Mouse (Mus musculus) Patski (cell line): Measurements from ENCODE around the gene Pde6h. TPM values are rescaled to one million over a fixed set of nuclear protein-coding genes. Genes with fewer than 3 reads are reported as not detected.
"Not testable (repeated sequence)": the region's sequence is repeated elsewhere in the genome, so short reads cannot be mapped to it uniquely, and the experiment has no call there.

Experiments
- ATAC-seq: fragments of 100-300 bp; one replicate; pipeline ENCODE4 v1.8.0; 2021
- CTCF ChIA-PET: fragments of 350-600 bp; sonication (Branson Sonifier 250); formaldehyde crosslinking; loops from one replicate; lab custom pipeline; 2022; ENCODE audit warnings: inconsistent platforms; lab: Charles Lee
- POLR2A ChIA-PET: fragments of 350-600 bp; sonication (Branson Sonifier 250); formaldehyde crosslinking; loops from one replicate; lab custom pipeline; 2022; ENCODE audit warnings: antibody characterized with exemption, inconsistent platforms; lab: Charles Lee
- DNase-seq: peaks from one replicate; pipeline ENCODE4 v3.0.0-alpha.2; 2011; ENCODE audit warnings: low read depth, low spot score
- H3K27me3 ChIP-seq: fragments of 371-371 bp; one replicate; pipeline ENCODE4 v1.5.1; 2021
- CTCF ChIP-seq: fragments of 100-300 bp; IDR thresholded peaks from one replicate; pipeline ENCODE4 v1.5.1; 2021
- in situ Hi-C: fragments of 300-500 bp; cut with MboI; formaldehyde crosslinking; loops from 3 replicates; pipeline ENCODE4 v1.11.1; 2018; ENCODE audit warnings: low pct_unique_long_range_greater_than_20kb, mixed read lengths
- polyA plus RNA-seq: library from polyadenylated mRNA; unstranded; gene quantifications from one replicate; pipeline ENCODE4 v1.2.3, GENCODE M21; 2021

Gene Pde6h
- 1.3 TPM for polyA plus RNA-seq

DNA sequence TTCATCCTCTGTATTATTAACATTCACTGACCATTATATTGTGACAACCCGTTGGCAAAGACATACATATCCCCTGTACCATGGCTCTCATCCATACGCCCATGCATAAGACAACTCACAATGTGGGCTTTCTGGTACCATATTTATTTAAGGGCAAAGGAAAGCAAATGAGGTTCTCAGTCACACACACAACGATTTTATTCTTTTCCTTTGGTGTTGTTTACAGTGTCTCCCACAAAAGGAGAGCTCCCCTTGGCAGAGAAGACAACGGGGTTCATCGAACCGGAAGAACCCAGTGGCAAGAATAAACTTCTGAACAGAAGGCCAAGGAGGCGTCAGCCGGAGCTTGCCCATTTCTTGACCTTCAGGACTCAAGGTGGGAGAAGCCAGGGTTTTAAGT is at the start of gene Pde6h:
Pde6h (plus strand) TSS at position 301 of the 400 bp plus-strand sequence.
- in situ Hi-C loops = loop anchor here (5.0 kb wide), 1 partner anchor 44 kb away; no protein-coding TSS in a partner anchor
- H3K27me3 ChIP-seq = no peaks in the 10 kb centered on the region
- POLR2A ChIA-PET = no interaction called here
- no peak for DNase-seq
- no peak for ATAC-seq
- CTCF ChIA-PET = interaction anchor here (1.2 to 3.6 kb wide), 2 partner anchors 9 to 63 kb away, joined by 3 to 15 read pairs; no protein-coding TSS in a partner anchor
- TF ChIP-seq CTCF = no peak

DNA sequence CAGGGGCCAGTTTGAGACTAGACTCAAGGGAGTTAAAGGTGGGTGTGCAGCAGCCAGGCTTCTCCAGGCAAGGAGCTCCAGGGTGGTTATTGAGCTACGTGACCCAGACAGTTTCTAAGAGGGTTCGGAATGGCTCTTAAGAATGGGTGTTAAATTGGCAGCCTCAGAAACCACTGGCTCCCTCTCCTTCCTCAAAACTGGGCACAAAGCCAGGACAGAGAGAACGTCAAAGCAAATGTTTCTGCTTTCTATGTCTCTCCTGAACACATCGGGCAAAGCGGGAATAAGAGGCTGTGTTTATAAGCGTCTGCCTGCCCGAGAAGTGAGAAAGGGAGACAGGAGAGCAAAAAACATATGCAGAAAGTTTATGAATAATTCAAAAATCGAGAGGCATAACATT is 49.0 kb upstream of the Pde6h start:
- DNase-seq (no peak), ATAC-seq (no peak)
- CTCF ChIA-PET = interaction anchor here (1.2 to 2.2 kb wide), 2 partner anchors 9 to 26 kb away, joined by 3 to 6 read pairs; no protein-coding TSS in a partner anchor
- H3K27me3 ChIP-seq = no peaks in the 10 kb centered on the region
- POLR2A ChIA-PET = no interaction called here
- in situ Hi-C loops = no loop called here
- TF ChIP-seq CTCF = no peak

DNA sequence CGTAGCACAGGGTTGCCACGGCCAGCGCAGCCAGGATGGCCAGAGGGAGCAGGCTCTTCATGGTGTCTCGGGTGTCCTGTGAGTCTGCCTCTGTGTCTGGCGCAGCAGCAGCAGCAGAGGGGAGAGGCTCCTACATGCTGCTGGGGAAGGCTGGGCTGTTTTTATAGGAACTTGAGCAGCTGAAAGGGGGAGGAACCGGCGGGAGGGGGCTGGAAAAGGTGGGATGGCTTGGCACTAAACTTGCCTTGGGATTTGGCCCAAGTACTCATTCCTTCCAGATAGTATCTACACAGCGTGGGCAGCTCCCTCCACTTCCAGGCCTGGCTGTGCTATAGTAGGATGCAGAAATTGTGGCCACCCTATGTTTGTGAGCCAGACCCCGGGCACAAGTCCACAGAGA is 48.0 kb upstream of the Pde6h start, which contains the start of gene Mgp:
Mgp (minus strand) TSS at position 154 of the 400 bp plus-strand sequence.
- in situ Hi-C loops = loop anchor here (5.0 kb wide), 1 partner anchor 42 kb away; no protein-coding TSS in a partner anchor
- ATAC-seq (no peak), DNase-seq (no peak)
- no peak for TF ChIP-seq CTCF
- CTCF ChIA-PET = interaction anchor here (1.2 to 2.2 kb wide), 2 partner anchors 8 to 11 kb away, joined by 6 read pairs; no protein-coding TSS in a partner anchor
- POLR2A ChIA-PET = no interaction called here
- no peaks in the 10 kb centered on the region for H3K27me3 ChIP-seq

DNA sequence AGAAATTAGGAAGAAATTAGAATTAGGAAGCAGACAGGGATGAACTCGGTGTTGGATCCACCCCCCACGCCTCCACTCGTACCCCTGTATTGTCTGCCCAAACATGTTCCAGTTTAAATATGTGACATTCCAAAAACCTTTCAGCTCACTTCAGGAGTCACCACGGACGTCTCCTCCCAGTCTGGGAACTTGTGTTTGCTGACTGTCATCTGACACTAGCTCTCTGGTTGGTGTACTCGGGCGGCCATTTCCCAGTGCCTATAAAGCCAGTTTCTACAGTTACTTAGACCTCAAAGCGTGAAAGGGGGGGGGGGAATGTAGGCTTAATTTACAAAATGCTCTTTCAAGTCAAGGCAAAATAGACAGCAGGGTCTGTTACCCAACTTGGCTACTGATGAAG is 42.0 kb upstream of the Pde6h start:
- in situ Hi-C loops = no loop called here
- CTCF ChIA-PET = interaction anchor here (0.8 to 1.2 kb wide), 2 partner anchors 40 to 87 kb away, joined by 3 read pairs; no protein-coding TSS in a partner anchor
- TF ChIP-seq CTCF = no peak
- no peak for DNase-seq
- no peak for ATAC-seq
- POLR2A ChIA-PET = no interaction called here
- H3K27me3 ChIP-seq = no peaks in the 10 kb centered on the region

DNA sequence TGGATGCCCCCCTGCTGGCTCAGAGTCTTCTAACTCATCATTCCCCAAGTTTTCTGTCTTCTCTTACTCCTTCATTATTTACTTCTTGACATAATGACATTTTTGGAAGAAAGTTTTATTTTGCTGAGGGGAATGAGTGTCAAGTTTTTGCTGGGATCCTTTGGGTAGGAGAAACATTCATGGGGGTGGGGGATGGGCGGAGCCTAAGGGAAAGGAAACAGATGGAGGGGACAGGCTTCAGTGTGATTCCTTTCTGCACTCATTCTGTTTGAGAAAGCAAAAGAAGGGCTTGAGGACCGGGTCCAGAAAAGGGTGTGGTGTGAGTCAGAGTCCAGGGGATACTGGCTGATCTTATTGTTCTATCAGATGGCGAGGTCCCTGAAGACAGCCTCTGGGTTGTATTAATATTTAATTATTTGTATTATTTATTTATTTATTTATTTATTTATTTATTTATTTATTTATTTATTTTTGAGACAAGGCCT is 40.2 kb upstream of the Pde6h start:
- in situ Hi-C loops = no loop called here
- no peaks in the 10 kb centered on the region for H3K27me3 ChIP-seq
- POLR2A ChIA-PET = no interaction called here
- CTCF ChIA-PET = interaction anchor here (1.2 kb wide), 1 partner anchor 20 kb away, joined by 3 read pairs; no protein-coding TSS in a partner anchor
- ATAC-seq = no peak
- no peak for DNase-seq
- no peak for TF ChIP-seq CTCF

DNA sequence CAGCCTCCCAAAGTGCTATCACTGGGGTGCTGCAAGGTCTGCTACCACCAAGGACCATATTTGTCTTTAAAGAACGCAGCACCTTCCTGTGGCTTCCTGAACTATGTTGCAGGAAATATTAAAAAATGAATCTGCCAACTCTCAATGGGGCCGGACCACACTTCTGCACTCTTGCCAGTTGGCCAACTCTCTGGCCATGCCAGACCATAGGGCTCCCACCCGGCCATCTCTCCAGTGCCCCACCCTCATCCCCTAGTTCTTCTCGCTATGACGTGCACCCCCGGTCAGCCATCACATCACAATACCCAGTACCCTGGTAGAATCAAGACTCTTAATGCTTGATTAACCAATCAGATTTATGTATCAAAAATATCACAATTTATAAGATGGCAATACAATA is 39.7 kb upstream of the Pde6h start:
- ATAC-seq (no peak), DNase-seq (no peak)
- no peaks in the 10 kb centered on the region for H3K27me3 ChIP-seq
- in situ Hi-C loops = no loop called here
- ChIA-PET CTCF (interaction anchor here (1.2 to 1.5 kb wide), 2 partner anchors 36 to 96 kb away, joined by 4 read pairs; no protein-coding TSS in a partner anchor), POLR2A (no interaction called here)
- TF ChIP-seq CTCF = no peak

DNA sequence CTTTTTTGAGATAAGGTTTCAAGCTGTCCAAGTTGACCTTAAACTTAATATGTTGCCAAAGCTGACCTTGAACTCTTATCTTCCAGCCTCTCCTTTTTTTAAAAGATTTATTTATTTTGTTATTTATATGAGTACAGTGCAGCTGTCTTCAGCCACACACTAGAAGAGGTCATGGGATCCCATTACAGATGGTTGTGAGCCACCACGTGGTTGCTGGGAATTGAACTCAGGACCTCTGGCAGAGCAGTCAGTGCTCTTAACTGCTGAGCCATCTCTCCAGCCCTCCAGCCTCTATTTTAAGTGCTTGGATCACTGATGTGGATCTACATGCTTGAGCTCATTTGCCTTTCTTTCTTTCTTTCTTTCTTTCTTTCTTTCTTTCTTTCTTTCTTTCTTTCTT is 38.9 kb upstream of the Pde6h start:
- in situ Hi-C loops, DNase-seq, ATAC-seq, POLR2A ChIA-PET, H3K27me3 ChIP-seq: not testable (repeated sequence)
- CTCF ChIA-PET = interaction anchor here (1.2 to 1.5 kb wide), 2 partner anchors 35 to 96 kb away, joined by 4 read pairs; no protein-coding TSS in a partner anchor

DNA sequence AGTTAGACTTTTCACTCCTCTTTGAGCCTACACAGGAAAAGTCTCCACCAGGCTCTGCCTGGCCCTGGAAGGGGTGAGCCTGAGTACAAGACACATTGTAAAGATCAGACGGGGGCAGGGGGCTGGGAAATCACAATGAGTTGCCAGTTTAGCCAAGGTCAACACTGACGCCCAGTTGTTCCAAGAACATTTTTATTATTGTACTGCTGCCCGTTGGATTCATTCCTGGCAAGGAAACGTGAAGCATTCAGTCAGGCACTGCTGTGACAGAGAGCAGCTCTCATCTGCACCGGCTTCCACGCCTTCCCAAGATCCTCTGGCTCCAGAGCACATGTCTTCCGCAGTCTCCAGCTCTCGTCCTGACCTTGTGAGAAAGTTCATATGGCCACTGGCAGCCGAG is 35.8 kb upstream of the Pde6h start:
- in situ Hi-C loops = no loop called here
- ChIA-PET POLR2A (no interaction called here), CTCF (interaction anchor here (0.7 kb wide), 1 partner anchor 56 kb away, joined by 3 read pairs; no protein-coding TSS in a partner anchor)
- ATAC-seq (no peak), DNase-seq (no peak)
- TF ChIP-seq CTCF = no peak
- H3K27me3 ChIP-seq = no peaks in the 10 kb centered on the region

DNA sequence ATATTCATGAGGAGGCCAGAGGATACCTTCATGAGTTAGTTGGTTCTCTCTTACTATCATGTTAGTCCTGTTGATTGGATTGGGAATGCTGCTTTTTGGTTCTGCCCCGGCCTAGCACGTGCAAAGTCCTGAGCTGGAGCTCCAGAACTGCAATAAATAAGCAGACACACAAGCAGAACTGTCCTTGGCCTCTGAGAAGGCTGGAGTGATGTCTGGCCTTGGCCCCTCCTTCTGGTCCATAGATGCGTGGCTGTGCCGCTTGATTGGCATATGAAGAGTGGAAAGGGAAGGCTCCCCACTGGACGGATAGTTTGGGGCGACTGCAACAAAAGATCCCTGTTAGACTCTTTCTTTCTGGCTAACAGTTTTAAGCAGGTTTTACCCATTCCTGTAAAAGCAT is 34.6 kb upstream of the Pde6h start:
- no peak for TF ChIP-seq CTCF
- in situ Hi-C loops = no loop called here
- DNase-seq (no peak), ATAC-seq (no peak)
- no peaks in the 10 kb centered on the region for H3K27me3 ChIP-seq
- POLR2A ChIA-PET = no interaction called here
- CTCF ChIA-PET = no interaction called here

DNA sequence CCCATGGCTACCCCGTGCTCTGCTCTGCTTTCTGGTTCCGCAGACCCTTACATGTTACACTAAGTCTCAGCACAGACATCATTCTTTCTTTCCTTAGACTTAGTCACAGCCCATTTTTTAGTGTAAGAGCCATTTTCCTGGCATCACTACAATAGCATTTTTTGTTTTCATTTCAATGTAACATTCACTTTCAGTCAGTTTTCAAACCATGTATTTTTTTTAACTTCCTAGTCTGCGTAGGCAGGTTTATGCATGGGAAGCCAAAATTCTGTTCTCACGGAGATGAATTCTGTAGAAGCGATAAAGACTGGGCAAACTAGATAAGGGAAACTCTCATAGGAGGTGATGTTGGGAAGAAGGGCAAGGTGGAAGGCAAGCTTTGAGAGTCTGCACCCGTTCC is 34.1 kb upstream of the Pde6h start:
- no peak for TF ChIP-seq CTCF
- ChIA-PET POLR2A (no interaction called here), CTCF (interaction anchor here (1.5 kb wide), 1 partner anchor 9 kb away, joined by 3 read pairs; no protein-coding TSS in a partner anchor)
- no peak for ATAC-seq
- H3K27me3 ChIP-seq = no peaks in the 10 kb centered on the region
- in situ Hi-C loops = no loop called here
- no peak for DNase-seq

DNA sequence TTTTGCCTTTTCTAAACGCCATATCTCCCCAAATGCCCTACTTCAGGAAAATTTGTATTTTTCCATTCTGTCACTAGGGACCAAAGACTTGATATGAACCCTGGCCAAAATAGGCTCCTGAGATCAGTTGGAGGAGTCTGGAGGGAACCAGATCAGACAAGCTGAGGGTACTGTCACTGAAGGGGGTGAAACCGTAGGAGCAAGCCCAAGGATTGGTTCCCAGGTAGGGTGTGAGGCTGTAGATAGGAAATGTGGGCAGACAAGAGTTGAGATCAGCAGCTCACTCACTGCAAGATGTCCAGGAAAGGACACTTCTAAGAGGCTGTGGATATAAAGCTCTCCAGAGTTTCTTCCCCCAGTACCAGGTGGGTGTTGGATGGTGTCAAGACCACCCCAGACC is 31.6 kb upstream of the Pde6h start:
- ChIA-PET CTCF (no interaction called here), POLR2A (interaction anchor here (0.7 kb wide), 1 partner anchor 546 kb away, joined by 3 read pairs; no protein-coding TSS in a partner anchor)

More for the DNA sequence above, 31.6 kb upstream of the Pde6h start:
- ATAC-seq (no peak), DNase-seq (no peak)
- in situ Hi-C loops = no loop called here
- no peak for TF ChIP-seq CTCF
- H3K27me3 ChIP-seq = no peaks in the 10 kb centered on the region
